ENCODE assay signal across 18 mouse cellular contexts in genomic region chr3:58519536-58519935, GRCm38 (mm10). TPM values are rescaled to one million over a fixed set of nuclear protein-coding genes. Genes with fewer than 3 reads are reported as not detected.
DNase-seq lines count a peak whose midpoint lies in the region; ATAC-seq and TF ChIP-seq lines count a peak whose summit lies in the region.
"Had no signal": no experiment of that assay in that cellular context is flagged by ENCODE, and none has a peak within 500 bp of the region (broad histone marks: within the 10 kb centered on the region; RNA-seq: fewer than 3 reads in every experiment).

No protein-coding gene starts in this region.

- DNase-seq in heart, adult 8-10 months (ENCODE audit: low spot score): no peak
- peak; percentile 38 for DNase-seq in liver, adult 2 months (ENCODE audit: extremely low read depth, low read depth, low spot score)
- no peak for DNase-seq in liver, embryonic 11.5 days (ENCODE audit: low spot score)
- peak; percentile 36 for DNase-seq in adrenal gland, postnatal 14 days
- DNase-seq: cerebellum, adult 18-20 months; cerebellum, postnatal 14 days; left cerebral cortex, postnatal 4 days; lung, adult 18-20 months; lung, postnatal 10 days had no signal

- no peaks in the 10 kb centered on the region for H3K27me3 ChIP-seq in heart, embryonic 14.5 days (ENCODE audit: control insufficient read depth, insufficient read depth, low read length)
- no peaks in the 10 kb centered on the region for H3K27me3 ChIP-seq in liver, adult 2 months (ENCODE audit: control insufficient read depth, insufficient read depth, low read length)
- H3K27me3 ChIP-seq in liver, embryonic 11.5 days (replicated peaks; ENCODE audit: control insufficient read depth, insufficient read depth, low read length): no peaks in the 10 kb centered on the region
- H3K27me3 ChIP-seq in forebrain, embryonic 12.5 days: no peaks in the 10 kb centered on the region
- H3K27me3 ChIP-seq: hindbrain, embryonic 12.5 days; limb, embryonic 15.5 days; midbrain, embryonic 12.5 days had no signal

- 0 out of 2 replicates have a peak overlapping the region, but pooled peaks have one; percentile 5 for H3K4me2 ChIP-seq in heart, embryonic 14.5 days (ENCODE audit: low read length)
- no peak overlapping the region for H3K4me2 ChIP-seq in liver, embryonic 11.5 days
- no peak overlapping the region for H3K4me2 ChIP-seq in forebrain, embryonic 12.5 days
- H3K4me2 ChIP-seq: heart, embryonic 11.5 days; hindbrain, embryonic 12.5 days; limb, embryonic 15.5 days; midbrain, embryonic 12.5 days had no signal

- H3K27ac ChIP-seq in heart, embryonic 14.5 days (replicated peaks in 1 of 2; ENCODE audit: control insufficient read depth in 1 of 2, insufficient read depth in 1 of 2, low read depth in 2 of 2, low read length in 2 of 2): peak overlapping the region; percentile 41 to 57; a peak in 1 of 4 replicates
- no peak overlapping the region for H3K27ac ChIP-seq in liver, adult 2 months (replicated peaks; ENCODE audit: insufficient read depth, low read depth, low read length)
- no peak overlapping the region for H3K27ac ChIP-seq in liver, embryonic 11.5 days (ENCODE audit: low read depth, low read length)
- peak overlapping the region; percentile 62 for H3K27ac ChIP-seq in bone marrow macrophage, adult 2 months (ENCODE audit: insufficient read depth, low read depth, low read length)
- H3K27ac ChIP-seq in forebrain, embryonic 12.5 days: no peak overlapping the region
- H3K27ac ChIP-seq: forebrain, embryonic 10.5 days; hindbrain, embryonic 12.5 days; limb, embryonic 15.5 days; midbrain, embryonic 12.5 days; stomach, postnatal 0 days had no signal

- no peak for TF ChIP-seq CTCF in liver, adult 2 months (IDR thresholded peaks at IDR 0.05; ENCODE audit: low read depth, low read length)
- no peak for TF ChIP-seq CTCF in bone marrow macrophage, adult 2 months (IDR thresholded peaks at IDR 0.05; ENCODE audit: low read depth, low read length)

- no peak overlapping the region for H3K9ac ChIP-seq in heart, embryonic 14.5 days (ENCODE audit: low read length)
- no peak overlapping the region for H3K9ac ChIP-seq in liver, adult 2 months (ENCODE audit: low read depth, low read length)
- no peak overlapping the region for H3K9ac ChIP-seq in liver, embryonic 11.5 days (ENCODE audit: low read depth, low read length)
- no peak overlapping the region for H3K9ac ChIP-seq in forebrain, embryonic 12.5 days
- H3K9ac ChIP-seq: hindbrain, embryonic 12.5 days; limb, embryonic 15.5 days; midbrain, embryonic 12.5 days had no signal

- no peaks in the 10 kb centered on the region; the same call in 1 of the 2 replicates for H3K79me2 ChIP-seq in liver, adult 2 months (ENCODE audit: control insufficient read depth, insufficient read depth, low read length)

- 31% methylated on average over 3 of the region's 3 CpGs for WGBS in heart, embryonic 14.5 days
- 28% methylated on average over 3 of the region's 3 CpGs for WGBS in liver, adult 2 months
- WGBS in liver, embryonic 11.5 days: 77% methylated on average over 3 of the region's 3 CpGs
- 89% methylated on average over 3 of the region's 3 CpGs for WGBS in forebrain, embryonic 12.5 days

- ATAC-seq in heart, embryonic 14.5 days (ENCODE audit: insufficient number of reproducible peaks, insufficient read depth, low FRiP score, low read depth): no peak
- no peak for ATAC-seq in liver, embryonic 11.5 days (replicated peaks; ENCODE audit: low FRiP score)
- no peak for ATAC-seq in forebrain, embryonic 12.5 days (ENCODE audit: low FRiP score)

- no peak for TF ChIP-seq POLR2A in liver, adult 2 months (IDR thresholded peaks at IDR 0.05; ENCODE audit: extremely low read depth, insufficient read depth, low read length)
- TF ChIP-seq POLR2A in bone marrow macrophage, adult 2 months (IDR thresholded peaks at IDR 0.05; ENCODE audit: borderline replicate concordance, low read depth, low read length): no peak

- no peak overlapping the region for H3K4me3 ChIP-seq in heart, embryonic 14.5 days (ENCODE audit: control insufficient read depth in 1 of 2, insufficient read depth in 1 of 2, low read depth in 1 of 2, low read length in 2 of 2)
- no peak overlapping the region for H3K4me3 ChIP-seq in liver, adult 2 months (ENCODE audit: insufficient read depth, low read depth, low read length)
- no peak overlapping the region for H3K4me3 ChIP-seq in liver, embryonic 11.5 days (ENCODE audit: low read depth, low read length)
- no peak overlapping the region for H3K4me3 ChIP-seq in bone marrow macrophage, adult 2 months (ENCODE audit: insufficient read depth, low read length)
- no peak overlapping the region for H3K4me3 ChIP-seq in forebrain, embryonic 12.5 days (replicated peaks)
- H3K4me3 ChIP-seq: forebrain, embryonic 10.5 days; hindbrain, embryonic 12.5 days; limb, embryonic 15.5 days; midbrain, embryonic 12.5 days had no signal

- peaks cover 36% of the 10 kb centered on the region for H3K36me3 ChIP-seq in heart, embryonic 14.5 days (ENCODE audit: control insufficient read depth, insufficient read depth, low read length)
- peaks cover 26% of the 10 kb centered on the region for H3K36me3 ChIP-seq in liver, adult 2 months (ENCODE audit: control insufficient read depth, insufficient read depth, low read length)
- peaks cover 11% of the 10 kb centered on the region; the same call in 1 of the 2 replicates for H3K36me3 ChIP-seq in liver, embryonic 11.5 days (ENCODE audit: control insufficient read depth, insufficient read depth, low read length)
- H3K36me3 ChIP-seq in forebrain, embryonic 12.5 days (replicated peaks): peaks cover 21% of the 10 kb centered on the region

- H3K9me3 ChIP-seq in heart, embryonic 14.5 days (ENCODE audit: control insufficient read depth, low read length): no peaks in the 10 kb centered on the region
- no peaks in the 10 kb centered on the region for H3K9me3 ChIP-seq in liver, embryonic 11.5 days (ENCODE audit: control insufficient read depth, low read length)
- no peaks in the 10 kb centered on the region for H3K9me3 ChIP-seq in forebrain, embryonic 12.5 days
- H3K9me3 ChIP-seq: forebrain, embryonic 10.5 days; hindbrain, embryonic 12.5 days; limb, embryonic 15.5 days; midbrain, embryonic 12.5 days had no signal

- H3K4me1 ChIP-seq in heart, embryonic 14.5 days (ENCODE audit: control insufficient read depth in 2 of 2, insufficient read depth in 2 of 2, low read length in 2 of 2): peaks cover 6 to 18% of the 10 kb centered on the region in 2 experiments; a peak in 3 of 4 replicates
- H3K4me1 ChIP-seq in liver, adult 2 months (ENCODE audit: control insufficient read depth, insufficient read depth, low read length): peaks cover 4% of the 10 kb centered on the region
- H3K4me1 ChIP-seq in liver, embryonic 11.5 days (replicated peaks; ENCODE audit: control insufficient read depth, insufficient read depth, low read length): peaks cover 10% of the 10 kb centered on the region; the same call in 1 of the 2 replicates
- peaks cover 57% of the 10 kb centered on the region for H3K4me1 ChIP-seq in bone marrow macrophage, adult 2 months (ENCODE audit: control insufficient read depth, insufficient read depth, low read length)
- H3K4me1 ChIP-seq in forebrain, embryonic 12.5 days: peaks cover 9% of the 10 kb centered on the region

RNA-seq across cellular contexts. Expression of gene Eif2a, which starts 6.1 kb away (rescaled TPM):
- polyA plus RNA-seq in heart, embryonic 14.5 days (2014; fragmentation: Nextera tagmentation; extraction: Ambion mirVana): 37.4 and 40.7 TPM in 2 replicates
- 10 to 100 TPM; 35.5 to 36.8 (median 35.8) TPM for total RNA-seq in heart, adult 8-10 months (2022)
- 52.5 and 66.7 TPM in 2 replicates for total RNA-seq in liver, adult 2 months (2014; rRNA removed)
- polyA plus RNA-seq in liver, adult 2 months (2012; rRNA removed): 5.4 and 5.7 TPM in 2 replicates
- 66.1 and 71.3 TPM in 2 replicates for polyA plus RNA-seq in liver, embryonic 11.5 days (2014; fragmentation: Nextera tagmentation; extraction: Ambion mirVana)
- 45.7 and 55.3 TPM in 2 replicates for total RNA-seq in adrenal gland, postnatal 14 days (2021)
- 102 and 111 TPM in 2 replicates for polyA plus RNA-seq in bone marrow macrophage, adult 2 months (2012; ENCODE audit: insufficient read depth, insufficient read length, missing spikeins)
- 49.7 and 50.6 TPM in 2 replicates for polyA plus RNA-seq in forebrain, embryonic 12.5 days (2016; fragmentation: Nextera tagmentation; extraction: Ambion mirVana)

RNA-seq across cellular contexts. Expression of gene Serp1, which starts 6.2 kb away (rescaled TPM):
- polyA plus RNA-seq in heart, embryonic 14.5 days (2014; fragmentation: Nextera tagmentation; extraction: Ambion mirVana): 83.9 and 85.4 TPM in 2 replicates
- 10 to 100 TPM in 2 of 4 experiments, 1 to 10 TPM in 2; 8.8 to 14.1 (median 9.6) TPM for total RNA-seq in heart, adult 8-10 months (2022)
- total RNA-seq in liver, adult 2 months (2014; rRNA removed): 165 and 177 TPM in 2 replicates
- 45.5 and 54.5 TPM in 2 replicates for polyA plus RNA-seq in liver, adult 2 months (2012; rRNA removed)
- polyA plus RNA-seq in liver, embryonic 11.5 days (2014; fragmentation: Nextera tagmentation; extraction: Ambion mirVana): 161 and 178 TPM in 2 replicates
- 80.6 and 86.8 TPM in 2 replicates for total RNA-seq in adrenal gland, postnatal 14 days (2021)
- 306 and 329 TPM in 2 replicates for polyA plus RNA-seq in bone marrow macrophage, adult 2 months (2012; ENCODE audit: insufficient read depth, insufficient read length, missing spikeins)
- polyA plus RNA-seq in forebrain, embryonic 12.5 days (2016; fragmentation: Nextera tagmentation; extraction: Ambion mirVana): 117 and 121 TPM in 2 replicates

RNA-seq across cellular contexts. Expression of gene Selenot, which starts 56.9 kb away (rescaled TPM):
- 21.1 and 23.1 TPM in 2 replicates for polyA plus RNA-seq in heart, embryonic 14.5 days (2014; fragmentation: Nextera tagmentation; extraction: Ambion mirVana)
- 100 to 1,000 TPM; 116 to 126 (median 120) TPM for total RNA-seq in heart, adult 8-10 months (2022)
- total RNA-seq in liver, adult 2 months (2014; rRNA removed): 145 and 147 TPM in 2 replicates
- polyA plus RNA-seq in liver, adult 2 months (2012; rRNA removed): 41.5 and 46.8 TPM in 2 replicates
- 23.2 and 25.0 TPM in 2 replicates for polyA plus RNA-seq in liver, embryonic 11.5 days (2014; fragmentation: Nextera tagmentation; extraction: Ambion mirVana)
- 117 and 125 TPM in 2 replicates for total RNA-seq in adrenal gland, postnatal 14 days (2021)
- polyA plus RNA-seq in bone marrow macrophage, adult 2 months (2012; ENCODE audit: insufficient read depth, insufficient read length, missing spikeins): 110 and 114 TPM in 2 replicates
- 21.1 and 23.6 TPM in 2 replicates for polyA plus RNA-seq in forebrain, embryonic 12.5 days (2016; fragmentation: Nextera tagmentation; extraction: Ambion mirVana)

Comparison
In these comparisons a context has a peak if more than half of its experiments do, and no peak if none do; other contexts are left out.
1. DNase-seq: peak in liver, adult 2 months (single experiment) and adrenal gland, postnatal 14 days (single experiment); none in heart, adult 8-10 months (single experiment) and liver, embryonic 11.5 days (single experiment).
2. H3K27ac ChIP-seq: peak in heart, embryonic 14.5 days (2 of 2) and bone marrow macrophage, adult 2 months (single experiment); none in liver, adult 2 months (single experiment), liver, embryonic 11.5 days (single experiment) and forebrain, embryonic 12.5 days (single experiment).